Mouse (Mus musculus) heart, adult 10 weeks (tissue): ENCODE results near the gene Mcee. TPM values are rescaled to one million over a fixed set of nuclear protein-coding genes. Genes with fewer than 3 reads are reported as not detected.

Experiments used
- polyA plus RNA-seq: library from polyadenylated mRNA; stranded (reverse); fragments of 350-450 nt; fragmentation: Illumina TruSeq; extraction: RNeasy Lipid Tissue Mini Kit (QIAGEN cat#74804); gene quantifications from one replicate; pipeline ENCODE4 v1.2.3, GENCODE M21; 2014; ENCODE audit warnings: low read depth, low replicate concordance

Gene Mcee
- polyA plus RNA-seq, result 231 TPM

DNA sequence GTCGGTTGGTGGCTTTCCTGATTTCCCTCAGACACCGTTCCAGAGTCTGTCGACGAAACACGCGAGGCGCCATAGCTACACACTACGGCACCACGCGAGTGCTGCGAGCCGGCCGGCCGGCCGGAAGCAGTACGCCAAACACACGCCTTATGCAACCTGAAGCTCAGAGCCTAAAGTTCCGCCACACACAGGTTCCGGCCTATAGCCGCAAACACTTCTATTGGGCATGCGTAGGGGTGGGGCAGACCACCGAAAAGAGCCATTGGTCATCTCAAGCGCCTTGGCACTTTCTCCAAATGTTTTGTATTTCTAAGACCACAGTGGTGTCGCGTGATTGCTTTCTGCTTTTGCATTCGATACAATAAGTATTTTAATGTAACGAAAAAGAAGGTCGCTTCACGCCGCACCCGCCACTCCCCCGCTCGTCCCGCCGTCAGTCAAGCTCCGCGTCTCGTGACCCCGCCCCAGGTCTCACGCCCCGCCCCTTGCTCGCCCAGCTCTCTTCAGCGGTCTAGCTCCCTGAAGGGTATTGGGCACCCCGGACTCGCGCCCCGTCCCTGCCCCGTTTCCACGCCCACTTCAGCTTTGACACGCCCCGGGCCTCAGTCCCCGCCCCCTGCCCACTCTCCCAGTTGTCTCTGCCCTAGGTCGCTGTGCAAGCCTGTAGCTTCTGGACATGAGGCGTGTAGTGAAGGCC lies at the start of gene Mcee, which contains the start of gene Mphosph10:
TSS of gene Mcee (plus strand) at position 486 of the 697 bp plus-strand sequence.
TSS of gene Mphosph10 (minus strand) at position 147 of the 697 bp plus-strand sequence.

DNA sequence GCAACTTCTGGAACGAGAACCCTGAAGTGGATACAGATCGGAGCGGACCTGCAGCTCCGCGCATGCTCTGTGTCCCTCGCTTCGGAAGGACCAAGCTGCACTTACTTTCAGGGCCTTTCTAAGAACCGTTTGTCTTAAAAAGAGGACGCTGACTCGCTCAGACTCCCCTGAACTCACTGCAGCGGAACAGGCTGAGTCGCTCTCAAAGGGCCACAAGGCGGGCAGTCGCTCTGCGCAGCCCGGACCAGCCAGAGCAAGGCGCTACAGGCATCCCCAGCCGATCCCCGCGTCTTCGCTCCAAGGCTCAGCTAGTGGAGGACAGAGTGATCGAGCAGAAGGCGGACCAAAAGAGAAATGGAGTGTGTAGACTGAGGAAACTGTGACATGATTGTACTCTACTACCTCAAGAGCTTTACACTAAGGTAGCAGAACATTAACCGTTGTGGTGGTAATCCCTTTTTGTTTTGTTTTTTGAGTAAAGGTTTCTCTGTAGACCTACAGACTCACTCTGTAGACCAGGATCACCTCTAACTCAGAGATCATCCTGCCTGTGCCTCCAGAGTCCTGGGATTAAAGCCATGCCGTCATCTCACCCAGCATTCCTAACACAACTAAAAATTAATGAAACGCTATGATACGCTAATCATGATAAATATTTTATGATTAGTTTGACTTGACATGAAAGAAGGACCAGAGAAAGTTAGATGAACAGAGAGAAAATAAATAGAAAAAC lies 18.4 kb upstream of the Mcee start, which contains the start of gene Fan1:
TSS of gene Fan1 (minus strand) at position 266 of the 733 bp plus-strand sequence.

Other genes starting within 250 kb of the Mcee start
- gene Trpm1, start 238.8 kb upstream of the Mcee start, polyA plus RNA-seq, result not detected
- gene Mtmr10, start 105.0 kb upstream of the Mcee start, polyA plus RNA-seq, result 9.2 TPM
- gene Fan1, start 18.5 kb upstream of the Mcee start, polyA plus RNA-seq, result 5.5 TPM
- gene Mphosph10, start 339 bp upstream of the Mcee start, polyA plus RNA-seq, result 14.3 TPM
- 1.5 TPM for gene Apba2, start 109.1 kb downstream of the Mcee start, polyA plus RNA-seq